Mouse (Mus musculus) left cerebral cortex, adult 18-20 months (tissue): Measurements from ENCODE around the gene Uncx. TPM values are rescaled to one million over a fixed set of nuclear protein-coding genes. Genes with fewer than 3 reads are reported as not detected.
"Not testable (repeated sequence)": the region's sequence is repeated elsewhere in the genome, so short reads cannot be mapped to it uniquely, and the experiment has no call there.

ENCODE experiments used
- DNase-seq, 2 experiments: peaks; one replicate each; pipeline ENCODE4 v3.0.0; 2021 to 2022; ENCODE audit warnings: low spot score in 2 of 2, mixed read lengths in 1 of 2
- total RNA-seq, 2 experiments: library from RNA; stranded (reverse); gene quantifications; 2 replicates each; pipeline ENCODE4 v1.2.3; 2021

Uncx gene
- total RNA-seq, 2 experiments from 2014 or later: 0.23 to 0.30 TPM

DNA sequence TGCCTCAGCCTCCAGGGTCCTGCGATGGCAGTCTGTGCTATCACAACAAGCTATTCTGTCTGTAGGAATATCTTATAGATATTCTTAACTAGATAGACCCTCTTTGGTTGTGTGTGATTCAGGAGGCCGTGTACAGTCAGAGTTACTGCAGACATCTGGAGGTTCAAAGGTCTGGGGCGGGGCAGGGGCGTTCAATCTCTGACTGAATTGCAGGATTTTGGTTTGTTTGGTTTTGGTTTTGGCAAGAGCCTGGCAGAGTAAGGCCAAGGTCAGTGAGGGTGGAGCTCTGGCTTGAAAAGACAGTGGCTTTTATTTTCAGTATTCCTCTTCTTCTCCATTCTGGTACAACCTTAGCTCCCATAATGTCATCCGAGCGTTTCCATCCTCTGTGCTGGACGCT lies 16.5 kb downstream of the Uncx start:
- no peak for DNase-seq

- no peak for DNase-seq
Observed at GRCm38 (mm10) chr5:139561363-139562001, 18.2 kb downstream of the Uncx start.

DNA sequence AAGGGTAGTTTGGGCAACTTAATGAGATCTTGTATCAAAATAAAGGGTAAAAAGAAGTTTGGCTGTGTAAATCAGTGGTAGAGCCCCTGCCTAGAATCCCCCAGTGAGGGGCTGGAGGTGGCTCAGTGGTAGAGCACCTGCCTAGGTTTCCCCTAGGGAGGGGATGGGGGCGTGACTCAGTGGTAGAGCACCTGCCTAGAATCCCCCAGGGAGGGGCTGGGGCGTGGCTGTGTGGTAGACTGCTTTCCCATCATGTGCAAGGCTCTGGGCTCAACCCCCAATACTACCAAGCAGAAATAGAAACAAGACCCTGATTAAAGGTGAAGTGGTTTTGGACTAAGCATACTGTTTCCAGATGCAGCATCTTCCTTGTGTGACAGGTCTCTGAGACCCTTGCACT lies 21.4 kb downstream of the Uncx start:
- no peak for DNase-seq

- DNase-seq: no peak
Observed at GRCm38 (mm10) chr5:139565462-139565861, 22.2 kb downstream of the Uncx start.

DNA sequence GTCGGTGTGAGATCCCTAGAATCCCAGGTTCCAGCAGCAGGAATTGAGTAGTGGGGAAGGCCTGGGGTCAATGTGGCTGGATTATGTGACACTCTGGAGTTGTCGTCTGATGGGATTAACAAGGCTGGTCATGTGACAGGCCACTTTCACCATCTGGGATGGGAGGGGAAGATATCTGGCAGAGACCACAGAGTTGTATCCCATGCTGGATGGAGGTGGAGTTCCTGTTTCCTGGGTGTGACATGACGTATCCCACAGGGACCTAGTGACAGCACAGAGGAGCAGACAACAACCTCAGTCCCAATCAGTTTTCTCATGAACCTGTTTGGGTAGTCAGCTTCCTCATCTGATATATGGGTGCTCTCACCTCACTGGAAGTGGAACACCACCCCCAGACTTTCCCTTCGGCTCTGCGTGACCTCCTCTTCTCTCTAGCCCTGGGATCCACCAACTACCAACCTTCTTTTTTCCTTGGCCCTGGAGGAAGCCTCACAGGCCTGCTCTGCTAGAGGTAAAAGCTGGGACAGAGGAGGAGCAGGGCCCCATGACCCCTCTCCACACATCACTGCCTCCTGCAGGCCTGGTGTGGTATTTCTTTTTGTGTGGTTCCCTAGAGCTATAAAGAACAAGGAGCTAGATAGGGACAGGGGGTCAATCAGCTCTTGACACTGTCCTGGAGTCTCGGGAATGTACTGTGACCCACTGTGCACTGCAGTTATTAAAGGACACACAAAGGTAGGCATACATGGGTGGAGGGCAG lies 23.5 kb downstream of the Uncx start:
- no peak for DNase-seq

DNA sequence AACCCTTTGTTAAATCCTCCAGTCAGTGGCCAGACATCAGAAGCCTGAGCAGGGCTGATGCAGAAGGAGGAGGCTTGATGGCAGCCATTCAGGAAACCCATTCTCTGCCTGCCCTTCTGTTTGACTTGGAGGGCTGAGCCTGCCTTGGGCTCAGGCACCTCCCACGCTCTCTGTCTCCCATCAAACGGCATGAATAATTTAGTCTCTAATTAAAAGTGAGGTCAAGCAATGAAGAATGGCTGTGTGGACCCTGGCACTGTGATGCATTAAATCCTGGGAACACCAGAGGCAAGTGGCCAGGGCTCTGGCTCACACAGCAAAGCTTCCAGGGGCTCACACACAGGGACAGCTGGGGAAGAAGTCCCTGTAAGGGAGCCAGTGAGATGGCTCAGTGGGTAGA lies 24.8 kb downstream of the Uncx start:
- no peak for DNase-seq

DNA sequence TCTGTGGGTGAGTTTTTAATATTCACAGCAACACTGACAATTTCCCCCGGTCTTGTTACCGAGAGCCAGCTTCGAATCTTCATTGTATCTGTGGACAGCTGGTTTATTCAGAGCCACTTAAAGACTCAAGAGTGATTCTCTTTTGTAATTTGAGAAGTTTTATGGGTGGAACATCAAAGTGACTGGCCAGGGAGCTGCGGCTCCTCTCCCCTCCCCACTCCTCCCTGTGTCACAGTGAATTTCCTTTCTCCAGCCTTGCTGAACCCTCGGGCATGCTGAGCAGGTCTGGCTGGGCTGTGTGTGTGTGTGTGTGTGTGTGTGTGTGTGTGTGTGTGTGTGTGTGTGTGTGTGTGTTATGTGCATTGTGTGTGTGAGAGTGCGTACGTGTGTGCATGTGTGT lies 29.2 kb downstream of the Uncx start:
- no peak for DNase-seq

DNA sequence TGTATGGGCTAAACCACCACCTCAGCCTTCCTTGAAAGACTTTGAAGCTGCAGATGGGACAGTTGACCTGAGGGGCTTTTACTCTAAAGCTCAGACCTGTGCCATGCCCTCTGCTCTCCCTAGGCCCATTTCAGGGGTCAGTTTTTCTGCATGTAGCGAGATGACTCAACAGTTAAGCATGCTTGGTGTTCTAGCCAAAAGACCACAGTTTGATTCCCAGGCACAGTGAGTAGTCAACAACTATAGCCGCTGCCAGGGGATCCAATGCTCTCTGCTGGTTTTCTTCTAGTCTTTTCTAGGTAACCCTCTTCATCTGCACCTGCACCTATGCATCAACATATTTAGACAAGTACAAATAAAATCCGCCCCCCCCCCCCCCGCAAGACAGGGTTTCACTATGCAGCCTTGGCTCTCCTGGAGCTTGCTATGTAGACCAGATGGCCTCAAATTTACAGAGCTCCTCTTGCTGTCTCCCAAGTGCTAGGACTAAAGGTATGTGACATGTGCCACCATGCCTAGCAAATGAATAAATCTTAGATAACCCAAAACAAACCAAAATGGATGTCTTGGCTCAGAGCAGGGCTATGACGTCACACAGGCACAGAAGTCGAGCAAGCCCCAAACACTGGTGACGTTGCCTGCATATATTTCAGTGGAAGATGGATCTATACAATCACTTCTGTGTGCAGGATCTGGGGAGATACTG lies 30.5 kb downstream of the Uncx start:
- DNase-seq: no peak

DNA sequence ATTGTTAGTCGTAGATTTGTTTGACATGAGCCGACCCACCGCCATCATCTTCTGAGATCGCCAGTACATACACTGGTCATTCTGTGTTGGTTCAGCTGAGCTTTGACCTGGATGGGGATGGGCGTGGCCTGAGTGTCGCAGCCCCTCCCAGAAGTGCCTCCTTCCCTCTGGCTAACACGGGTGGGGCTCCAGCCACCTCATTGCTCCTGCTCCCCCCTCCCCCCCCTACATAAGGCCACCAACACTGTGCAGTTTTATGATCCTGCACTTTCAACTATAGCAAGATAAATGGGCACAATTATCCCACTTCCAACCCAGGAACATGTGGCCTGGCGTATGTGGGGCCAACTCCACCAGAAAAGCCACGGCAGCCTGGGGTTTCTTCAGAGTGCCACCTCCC lies 31.8 kb downstream of the Uncx start:
- no peak for DNase-seq

- no peak for DNase-seq
Observed at GRCm38 (mm10) chr5:139580171-139580743, 37.0 kb downstream of the Uncx start.

DNA sequence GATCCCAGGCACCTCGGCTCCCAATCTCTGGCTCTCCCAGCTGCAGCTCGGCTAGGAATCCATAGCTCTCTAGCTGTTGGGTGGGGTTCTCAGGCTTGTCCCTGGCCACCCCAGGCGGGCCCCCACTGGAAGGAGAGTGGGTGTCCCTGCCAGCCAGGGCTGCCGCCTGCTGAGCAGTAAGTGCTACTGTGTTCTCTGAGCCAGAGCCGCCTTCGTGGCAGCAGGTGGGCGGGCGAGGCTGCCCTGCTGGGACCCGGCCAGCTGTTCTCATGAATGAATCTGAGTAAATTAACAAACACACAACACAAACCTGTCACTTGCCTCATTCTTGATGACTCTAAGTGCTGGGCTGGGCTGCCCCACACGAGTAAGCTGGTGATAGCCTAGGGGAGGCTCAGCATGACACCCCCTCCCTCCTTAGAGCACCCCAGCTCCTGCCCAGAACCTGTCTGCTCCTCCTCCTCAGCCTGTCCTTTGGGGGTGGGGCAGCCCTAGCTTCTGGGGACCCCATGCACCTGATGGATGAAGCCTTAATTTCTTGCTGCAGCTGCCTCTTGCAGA lies 38.1 kb downstream of the Uncx start:
- DNase-seq: peak in 1 of 2 experiments; percentile 15

- DNase-seq: no peak
Observed at GRCm38 (mm10) chr5:139584971-139585747, 41.9 kb downstream of the Uncx start.

GRCm38 (mm10) chr5:139585748-139586060 lies 42.4 kb downstream of the Uncx start:
- no peak for DNase-seq

- not testable (repeated sequence) for DNase-seq
Observed at GRCm38 (mm10) chr5:139587459-139587858, 44.2 kb downstream of the Uncx start.

- not testable (repeated sequence) for DNase-seq
Observed at GRCm38 (mm10) chr5:139590682-139591360, 47.5 kb downstream of the Uncx start.

DNA sequence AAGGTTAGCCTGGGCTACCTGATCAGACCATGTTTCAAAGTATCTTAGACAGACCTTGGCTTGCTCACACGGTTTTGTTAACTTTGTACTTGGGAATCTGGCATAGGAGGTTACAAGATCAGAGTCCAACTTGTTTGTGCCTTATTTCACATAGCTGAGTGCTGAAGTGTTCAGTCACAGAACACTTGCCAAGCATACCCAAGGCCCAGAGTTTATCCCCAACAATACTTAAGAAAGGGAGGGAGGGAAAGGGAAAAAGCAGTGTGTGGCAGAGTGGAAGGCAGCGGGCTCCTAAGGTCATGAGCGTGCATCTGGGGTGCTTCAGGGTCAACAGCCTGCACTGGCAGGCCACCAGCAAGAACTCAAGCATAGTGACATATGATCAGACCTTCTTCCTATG lies 48.7 kb downstream of the Uncx start:
- no peak for DNase-seq

DNA sequence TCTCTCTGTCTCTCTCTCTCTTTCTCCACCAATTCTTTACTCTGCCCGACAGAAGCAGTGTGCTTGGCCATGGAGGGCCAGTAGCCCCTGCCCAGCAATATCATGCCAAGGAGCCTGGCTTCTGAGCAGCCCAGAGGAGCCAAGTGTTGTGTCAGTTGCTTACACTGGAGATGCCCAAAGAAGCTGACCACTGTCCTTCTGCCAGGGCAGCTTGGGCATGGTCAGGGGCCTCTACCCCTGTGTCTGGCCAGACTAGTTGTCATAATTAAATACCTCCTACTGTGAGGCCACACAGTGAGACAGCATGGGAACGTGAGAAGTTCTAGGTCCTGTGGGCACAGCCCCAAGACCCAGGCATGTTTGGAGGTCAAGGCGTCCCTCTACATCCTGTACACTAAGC lies 49.6 kb downstream of the Uncx start:
- no peak for DNase-seq

DNA sequence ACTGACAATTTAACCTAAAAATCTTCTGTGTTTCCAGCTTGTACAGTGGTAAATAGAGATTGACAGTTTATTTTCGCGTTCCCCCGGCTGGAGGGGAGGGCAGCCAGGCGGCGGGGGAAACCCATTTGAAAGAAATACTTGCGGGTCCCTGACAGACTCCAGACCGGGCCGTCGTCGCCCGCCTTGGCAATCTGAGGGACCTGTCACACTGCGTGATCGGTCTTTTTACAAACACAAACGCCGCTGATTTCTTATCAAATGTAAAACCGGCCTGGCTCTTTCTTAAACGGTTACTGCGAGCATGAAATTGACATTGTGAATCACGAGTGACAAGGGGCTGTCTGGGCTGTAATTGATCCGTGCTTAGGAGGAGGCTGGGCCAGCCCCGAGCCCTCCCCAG lies 50.5 kb downstream of the Uncx start:
- DNase-seq: no peak

- no peak for DNase-seq
Observed at GRCm38 (mm10) chr5:139595001-139595400, 51.7 kb downstream of the Uncx start.
